Mouse (Mus musculus): Measurements from ENCODE around the gene Tprn.

Tprn gene

DNA sequence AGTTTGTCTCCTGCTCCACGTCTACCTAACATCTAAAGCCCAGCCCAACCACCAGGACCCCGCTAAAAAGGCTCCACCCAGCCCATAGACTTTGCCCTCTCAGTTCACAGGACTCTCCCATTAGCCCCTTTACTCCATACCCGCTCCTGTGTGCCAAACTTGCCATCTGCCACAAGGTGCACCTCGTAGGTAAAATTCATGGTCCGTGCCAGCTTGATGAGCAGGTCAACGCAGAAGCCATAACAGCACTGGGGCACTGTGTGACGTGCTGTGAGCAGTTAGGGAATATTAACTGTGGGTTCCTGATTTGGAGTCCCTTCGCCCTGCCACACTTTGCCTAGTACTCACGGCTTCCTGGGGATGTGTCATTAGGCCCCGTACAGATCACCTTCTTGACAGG lies 35.6 kb downstream of the Tprn start:
- DNase-seq: peak; percentile 75

DNA sequence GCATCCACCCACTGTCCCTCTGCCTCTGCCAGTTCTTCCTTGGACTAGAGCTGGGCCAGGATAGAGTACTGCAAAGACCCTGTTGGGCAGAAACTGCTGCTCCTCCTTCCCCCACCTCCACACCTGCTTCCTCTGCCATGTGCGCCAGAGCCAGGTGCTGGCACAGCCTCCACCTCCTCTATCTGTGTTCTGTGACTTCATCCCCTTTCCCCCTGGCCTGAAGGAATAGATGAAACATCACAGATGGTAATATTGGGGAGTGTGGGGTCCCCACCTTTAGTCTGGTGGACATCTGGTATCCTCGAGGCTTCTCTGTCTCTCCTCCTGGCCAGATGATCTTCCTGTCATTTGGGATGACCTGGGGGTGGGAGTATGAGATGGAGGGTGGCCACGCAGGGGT lies 41.0 kb downstream of the Tprn start:
- DNase-seq: no peak

DNA sequence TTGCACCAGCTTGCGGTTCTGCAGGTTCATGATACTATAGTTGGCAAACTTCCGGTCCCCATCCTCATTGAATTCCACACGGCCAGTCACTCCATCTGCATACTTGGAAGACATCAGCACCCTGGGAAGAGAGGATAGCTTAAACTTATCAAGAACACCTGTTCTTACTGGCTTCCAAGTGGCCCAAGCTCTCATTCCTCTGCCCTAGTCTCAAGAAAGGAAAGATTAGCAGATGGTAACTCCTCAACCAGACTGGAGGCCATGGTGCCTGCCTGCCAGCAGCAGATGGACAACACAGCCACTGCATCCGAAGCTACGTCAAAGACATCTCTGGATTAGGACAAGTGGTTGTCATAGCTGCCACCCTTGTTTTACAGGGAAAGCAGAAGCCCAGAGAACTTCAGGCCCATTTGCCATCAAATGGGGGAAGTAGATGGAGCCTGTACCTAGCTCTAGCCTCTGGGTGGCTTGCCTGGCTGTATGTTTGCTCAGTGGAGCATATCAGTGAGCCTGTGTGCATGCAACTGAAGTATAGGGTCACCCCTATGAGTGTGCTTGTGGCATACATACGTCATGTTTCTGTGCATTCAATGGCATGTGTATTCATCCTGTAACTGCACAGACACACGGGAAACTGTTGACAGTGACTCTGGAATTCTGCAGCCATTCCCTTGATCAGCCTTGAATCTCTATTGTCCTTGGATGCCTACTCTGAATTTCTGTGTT lies 41.7 kb downstream of the Tprn start:
- DNase-seq: peak; percentile 90

DNA sequence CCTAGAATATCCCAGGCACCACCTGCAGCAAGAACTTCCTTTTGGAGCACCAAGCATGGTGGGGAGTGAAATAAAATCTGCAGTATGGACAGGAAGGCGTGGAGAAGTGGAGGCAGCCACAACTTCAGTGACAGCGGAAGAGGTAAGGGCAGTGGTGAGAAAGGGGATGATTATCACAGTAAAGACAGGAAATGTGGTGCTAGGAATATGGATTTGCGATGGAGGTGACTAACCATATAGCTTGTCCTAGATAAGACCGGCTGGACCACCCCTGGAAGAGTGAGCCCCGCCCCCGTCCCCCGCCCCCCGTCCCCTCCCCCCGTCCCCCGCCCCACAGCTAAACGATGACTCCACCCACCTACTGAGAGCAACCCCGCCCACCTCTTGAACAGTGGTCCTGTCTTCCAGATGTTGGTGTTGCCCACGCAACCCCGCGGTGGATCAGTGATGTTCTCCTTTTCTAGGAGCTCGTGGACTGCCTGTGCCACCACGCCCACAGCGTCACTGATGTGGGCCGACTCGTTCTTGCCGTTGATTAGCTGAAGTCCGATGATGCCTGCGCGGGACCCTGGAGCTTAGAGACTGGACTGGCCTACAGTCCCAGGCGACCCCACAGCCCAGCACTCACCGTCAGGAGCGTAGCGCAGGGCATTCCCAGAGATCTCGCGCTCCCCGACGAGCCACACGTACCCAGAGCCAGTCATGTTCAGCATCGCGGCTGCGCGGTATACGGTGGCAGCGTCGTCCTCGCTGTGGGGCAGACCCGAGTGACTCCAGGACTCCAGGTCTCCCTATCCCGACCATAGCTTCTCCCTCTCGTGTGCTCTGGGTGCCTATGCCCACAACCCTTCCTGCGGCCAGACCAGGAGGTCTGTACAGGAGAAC lies 42.5 kb downstream of the Tprn start:
- DNase-seq: peak; percentile 51

DNA sequence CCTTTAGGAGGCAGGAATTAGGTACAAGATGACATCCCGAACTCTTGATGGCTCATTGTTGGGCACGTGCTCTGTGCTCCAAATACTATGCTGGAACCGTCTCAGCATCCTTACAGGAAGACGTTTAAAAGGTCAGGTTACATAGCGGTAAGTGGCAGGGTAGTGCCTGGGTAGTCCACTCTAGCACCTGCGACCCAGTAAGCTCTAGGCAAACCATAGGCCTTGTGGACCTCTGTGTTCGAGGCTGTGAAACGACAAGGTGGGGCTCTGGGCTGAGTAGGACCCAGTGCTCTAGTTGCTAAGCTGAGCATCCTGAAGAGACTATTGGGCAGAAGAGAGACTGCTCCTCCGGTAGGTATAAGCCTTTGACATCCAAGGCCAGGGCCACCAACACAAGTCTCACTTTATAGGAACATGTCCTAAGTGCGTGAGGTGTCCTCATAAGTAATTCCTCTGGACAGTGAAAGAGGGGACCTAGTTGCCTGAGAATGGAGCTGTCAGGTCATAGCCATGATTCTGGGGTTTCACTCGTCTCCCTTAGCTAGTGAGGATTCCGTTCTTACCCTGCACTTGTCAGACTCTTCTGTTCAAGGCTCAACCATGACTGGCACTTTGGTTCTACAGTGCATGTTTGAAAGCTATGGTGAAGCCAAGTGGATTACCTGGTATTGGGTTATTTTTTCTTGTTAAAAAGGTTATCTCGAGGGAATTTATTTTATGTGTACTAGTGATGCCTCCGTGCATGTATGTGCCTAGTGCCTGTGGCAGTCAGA lies 43.4 kb downstream of the Tprn start:
- DNase-seq: no peak

DNA sequence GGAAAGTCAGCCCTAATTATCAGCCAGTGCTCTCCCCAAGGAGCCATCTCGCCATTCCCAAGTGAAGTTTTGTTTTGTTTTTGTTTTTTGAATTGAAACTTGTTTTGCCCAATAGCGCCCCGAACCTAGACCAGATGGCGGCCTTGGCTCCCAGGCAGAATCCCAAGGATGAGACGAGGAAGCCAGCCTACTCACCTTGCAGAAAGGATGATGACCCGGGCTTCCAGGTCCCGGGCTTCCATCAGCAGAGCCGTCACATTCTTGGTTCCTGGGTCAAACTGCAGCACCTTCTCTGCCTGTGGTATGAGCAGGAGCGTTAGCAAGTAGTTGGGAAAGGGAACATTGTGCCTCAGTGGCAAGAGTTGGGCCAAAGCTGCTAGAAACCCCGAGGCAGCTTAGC lies 47.8 kb downstream of the Tprn start:
- no peak for DNase-seq

DNA sequence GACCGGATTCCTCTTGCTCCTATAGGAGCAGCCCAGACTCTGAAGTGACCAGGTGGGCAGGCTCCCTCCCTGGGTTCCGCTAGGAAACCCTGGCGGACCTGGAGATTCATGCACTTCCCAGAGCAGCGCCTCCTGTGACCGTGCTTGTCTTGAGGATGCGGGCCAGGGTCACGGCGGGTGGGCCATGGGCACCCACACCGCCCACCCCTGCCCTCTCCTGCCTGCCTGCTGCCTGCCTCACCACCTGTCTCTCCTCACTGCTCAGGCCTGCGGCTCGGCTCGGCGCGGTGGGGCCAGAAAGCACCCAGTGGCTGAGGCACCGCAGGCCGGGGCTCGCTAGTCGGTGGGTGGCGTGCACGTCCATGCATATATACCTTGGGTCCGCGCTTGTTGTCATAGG lies 48.6 kb downstream of the Tprn start:
- no peak for DNase-seq

DNA sequence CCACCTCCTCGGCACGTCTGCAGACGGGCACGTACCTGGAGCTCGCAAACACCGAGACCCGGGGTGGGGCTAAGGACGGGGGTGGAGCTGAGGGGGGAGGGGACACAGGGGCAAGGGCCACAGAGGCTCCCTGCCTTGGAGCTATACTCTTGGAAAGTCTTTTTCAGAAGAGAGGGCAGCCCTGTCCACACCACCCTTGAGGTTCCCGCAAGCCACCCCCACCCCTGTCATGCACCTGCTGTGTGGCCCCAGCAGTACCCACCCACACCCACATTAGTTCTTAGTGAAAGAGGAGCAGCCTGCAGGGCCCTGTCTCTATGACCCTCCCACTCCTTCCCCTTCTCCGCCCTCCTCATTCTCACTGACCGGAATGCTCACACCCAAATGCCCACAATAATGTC lies 49.1 kb downstream of the Tprn start:
- DNase-seq: no peak

DNA sequence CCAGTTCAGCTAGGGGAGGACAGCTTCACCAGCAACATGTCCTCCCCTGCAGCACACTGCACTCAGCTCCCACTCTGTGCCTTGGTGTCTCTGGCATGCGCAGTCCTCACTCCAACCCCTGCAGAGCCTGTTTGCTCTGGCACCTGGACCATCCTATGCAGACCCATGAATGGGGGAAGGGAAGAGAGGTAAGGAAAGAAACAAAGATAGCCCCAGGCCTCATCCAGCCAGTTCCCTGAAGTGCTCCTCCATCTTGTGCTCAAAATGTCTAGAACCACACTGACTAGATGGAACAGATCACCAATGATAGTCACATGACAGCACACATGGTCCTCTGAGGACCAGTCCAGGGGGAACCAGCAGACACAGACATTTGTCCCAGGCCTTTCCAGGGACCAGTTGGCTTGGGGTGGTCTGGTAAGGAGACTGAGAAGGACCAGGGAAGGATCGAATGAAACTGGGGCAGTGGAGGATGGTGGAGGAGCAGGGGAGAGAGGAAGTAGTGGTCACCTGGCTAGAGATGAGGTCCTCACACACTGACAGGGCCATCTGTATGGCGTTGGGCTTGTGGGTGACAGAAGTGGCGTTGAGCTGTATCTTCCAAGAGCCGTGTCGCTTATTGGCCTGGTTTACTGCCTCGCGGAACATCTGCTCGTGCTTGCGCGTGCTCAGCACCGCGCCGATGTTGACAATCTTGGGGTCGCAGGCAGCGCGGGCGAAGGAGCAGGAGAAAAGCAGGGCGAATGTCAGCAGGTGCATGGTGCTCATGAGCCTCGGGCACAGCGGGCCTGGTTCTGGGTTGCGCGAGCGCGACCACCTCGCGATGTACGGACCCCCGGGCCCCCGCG lies 55.9 kb downstream of the Tprn start:
- DNase-seq: peak; percentile 77

DNA sequence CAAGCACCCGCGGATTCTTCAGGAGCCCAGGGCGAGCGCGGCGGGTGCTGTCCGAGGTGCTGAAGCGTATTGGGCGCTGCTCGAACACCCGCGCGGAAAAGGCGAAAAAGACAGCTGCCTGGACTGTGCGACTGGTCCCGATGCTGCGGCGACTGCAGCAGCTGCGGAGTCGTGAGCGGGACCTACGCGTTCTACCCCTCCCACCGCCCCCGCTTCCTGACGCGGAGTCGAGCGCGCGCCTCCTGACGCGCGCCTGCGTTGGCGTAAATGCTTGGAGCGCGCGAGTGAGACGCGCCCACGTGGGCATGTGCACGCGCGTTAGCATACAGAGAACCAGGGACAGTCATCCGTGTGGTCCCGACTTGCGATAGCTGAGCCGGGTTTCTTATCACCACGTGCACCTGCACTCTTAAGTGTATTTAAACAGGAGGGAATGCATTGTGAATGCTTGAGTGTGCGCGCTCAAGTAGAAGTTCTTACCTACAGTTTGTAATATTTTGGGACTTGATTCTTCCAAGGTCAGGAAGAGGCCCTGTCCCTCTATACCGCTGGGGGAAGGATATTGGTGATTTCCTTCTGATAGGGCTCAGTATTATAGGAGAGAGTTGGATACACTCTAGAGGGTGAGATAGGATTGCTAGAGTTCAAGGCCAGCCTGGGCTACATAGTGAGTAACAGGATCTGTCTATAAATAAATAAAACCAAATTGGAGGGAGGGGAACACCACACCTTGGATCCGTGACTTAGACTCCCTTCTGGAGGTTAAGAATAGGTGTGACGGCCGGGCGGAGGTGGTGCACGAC lies 56.8 kb downstream of the Tprn start, which contains the start of gene Grin1:
Gene Grin1, minus strand, starts transcription at position 217 of the 803 bp plus-strand sequence.
- DNase-seq: peak; percentile 90

Data from cerebellum, adult 11-12 months (tissue).